Mouse (Mus musculus): ENCODE data around the gene 1110012L19Rik. TPM values are rescaled to one million over a fixed set of nuclear protein-coding genes. Genes with fewer than 3 reads are reported as not detected.
"Not testable (repeated sequence)": the region's sequence is repeated elsewhere in the genome, so short reads cannot be mapped to it uniquely, and the experiment has no call there.

The 1110012L19Rik gene
- 4.6 and 7.1 TPM in 2 replicates for polyA plus RNA-seq (2012; rRNA removed)

- WGBS = 24% methylated on average over 22 of the region's 22 CpGs
- 0 out of 2 replicates have a peak, but pooled peaks have one; percentile 8 for TF ChIP-seq POLR2A (IDR thresholded peaks at IDR 0.05; ENCODE audit: borderline replicate concordance, extremely low read depth, low read depth, low read length)
- no peak for TF ChIP-seq CTCF (IDR thresholded peaks at IDR 0.05; ENCODE audit: insufficient read depth, low read length)
- peak; percentile 66 for DNase-seq
- no peaks in the 10 kb centered on the region; the same call in 1 of the 2 replicates for H3K4me1 ChIP-seq (ENCODE audit: control insufficient read depth, insufficient read depth, low read length)
- peak within 1 kb of the TSS; percentile 82 for H3K4me3 ChIP-seq (replicated peaks; ENCODE audit: extremely low read depth, low read depth, low read length)
Measured at GRCm38 (mm10) chrX:70385276-70385961, at the start of gene 1110012L19Rik. 1110012L19Rik (plus strand) TSS chrX:70385877.

GRCm38 (mm10) chrX:70362985-70363384 is 22.7 kb upstream of the 1110012L19Rik start:
- no peak for DNase-seq
- 71% methylated on average over 7 of the region's 7 CpGs for WGBS
- H3K4me3 ChIP-seq (replicated peaks; ENCODE audit: extremely low read depth, low read depth, low read length) = no peak overlapping the region
- H3K4me1 ChIP-seq (ENCODE audit: control insufficient read depth, insufficient read depth, low read length) = no peaks in the 10 kb centered on the region; the same call in none of the 2 replicates
- TF ChIP-seq POLR2A (IDR thresholded peaks at IDR 0.05; ENCODE audit: borderline replicate concordance, extremely low read depth, low read depth, low read length) = no peak
- TF ChIP-seq CTCF (IDR thresholded peaks at IDR 0.05; ENCODE audit: insufficient read depth, low read length) = no peak

GRCm38 (mm10) chrX:70363446-70363845 is 22.2 kb upstream of the 1110012L19Rik start:
- Histone ChIP-seq H3K4me3 (replicated peaks; ENCODE audit: extremely low read depth, low read depth, low read length) (no peak overlapping the region), H3K4me1 (ENCODE audit: control insufficient read depth, insufficient read depth, low read length) (no peaks in the 10 kb centered on the region; the same call in none of the 2 replicates)
- no peak for TF ChIP-seq POLR2A (IDR thresholded peaks at IDR 0.05; ENCODE audit: borderline replicate concordance, extremely low read depth, low read depth, low read length)
- TF ChIP-seq CTCF (IDR thresholded peaks at IDR 0.05; ENCODE audit: insufficient read depth, low read length) = no peak
- 48% methylated on average over 5 of the region's 5 CpGs for WGBS
- no peak for DNase-seq

- no peak for DNase-seq
- H3K4me1 ChIP-seq (ENCODE audit: control insufficient read depth, insufficient read depth, low read length) = no peaks in the 10 kb centered on the region; the same call in none of the 2 replicates
- TF ChIP-seq POLR2A (IDR thresholded peaks at IDR 0.05; ENCODE audit: borderline replicate concordance, extremely low read depth, low read depth, low read length) = no peak
- TF ChIP-seq CTCF (IDR thresholded peaks at IDR 0.05; ENCODE audit: insufficient read depth, low read length) = no peak
- 54% methylated on average over 1 of the region's 1 CpGs for WGBS
- no peak overlapping the region for H3K4me3 ChIP-seq (replicated peaks; ENCODE audit: extremely low read depth, low read depth, low read length)
Measured at GRCm38 (mm10) chrX:70364202-70364601, 21.5 kb upstream of the 1110012L19Rik start.

GRCm38 (mm10) chrX:70364661-70365613 is 20.7 kb upstream of the 1110012L19Rik start, which contains the start of gene Ids:
Ids (minus strand) TSS chrX:70365084.
- peak; percentile 81 for DNase-seq
- Histone ChIP-seq H3K4me1 (ENCODE audit: control insufficient read depth, insufficient read depth, low read length) (no peaks in the 10 kb centered on the region; the same call in none of the 2 replicates), H3K4me3 (replicated peaks; ENCODE audit: extremely low read depth, low read depth, low read length) (peak within 1 kb of the TSS; percentile 91)
- TF ChIP-seq CTCF (IDR thresholded peaks at IDR 0.05; ENCODE audit: insufficient read depth, low read length) = no peak
- peak; percentile 72; the same call in 1 of the 2 replicates for TF ChIP-seq POLR2A (IDR thresholded peaks at IDR 0.05; ENCODE audit: borderline replicate concordance, extremely low read depth, low read depth, low read length)
- 28% methylated on average over 45 of the region's 45 CpGs for WGBS

GRCm38 (mm10) chrX:70369758-70370157 is 15.9 kb upstream of the 1110012L19Rik start:
- WGBS = 27% methylated on average over 2 of the region's 6 CpGs
- not testable (repeated sequence) for H3K4me1 ChIP-seq (ENCODE audit: control insufficient read depth, insufficient read depth, low read length); DNase-seq; H3K4me3 ChIP-seq (replicated peaks; ENCODE audit: extremely low read depth, low read depth, low read length)

GRCm38 (mm10) chrX:70374469-70375110 is 11.1 kb upstream of the 1110012L19Rik start:
- H3K4me3 ChIP-seq (replicated peaks; ENCODE audit: extremely low read depth, low read depth, low read length); DNase-seq; H3K4me1 ChIP-seq (ENCODE audit: control insufficient read depth, insufficient read depth, low read length): not testable (repeated sequence)
- 64% methylated on average over 6 of the region's 6 CpGs for WGBS

GRCm38 (mm10) chrX:70384917-70385275 is 781 bp upstream of the 1110012L19Rik start:
- Histone ChIP-seq H3K4me3 (replicated peaks; ENCODE audit: extremely low read depth, low read depth, low read length) (peak overlapping the region; percentile 61), H3K4me1 (ENCODE audit: control insufficient read depth, insufficient read depth, low read length) (no peaks in the 10 kb centered on the region; the same call in 1 of the 2 replicates)
- DNase-seq = no peak
- TF ChIP-seq POLR2A (IDR thresholded peaks at IDR 0.05; ENCODE audit: borderline replicate concordance, extremely low read depth, low read depth, low read length) (0 out of 2 replicates have a peak, but pooled peaks have one; percentile 17), CTCF (IDR thresholded peaks at IDR 0.05; ENCODE audit: insufficient read depth, low read length) (no peak)
- 40% methylated on average over 3 of the region's 3 CpGs for WGBS

GRCm38 (mm10) chrX:70385962-70386351 is 280 bp downstream of the 1110012L19Rik start:
- DNase-seq = no peak
- H3K4me1 ChIP-seq (ENCODE audit: control insufficient read depth, insufficient read depth, low read length) = no peaks in the 10 kb centered on the region; the same call in 1 of the 2 replicates
- 27% methylated on average over 11 of the region's 11 CpGs for WGBS
- no peak for TF ChIP-seq POLR2A (IDR thresholded peaks at IDR 0.05; ENCODE audit: borderline replicate concordance, extremely low read depth, low read depth, low read length)
- TF ChIP-seq CTCF (IDR thresholded peaks at IDR 0.05; ENCODE audit: insufficient read depth, low read length) = no peak
- peak overlapping the region; percentile 82 for H3K4me3 ChIP-seq (replicated peaks; ENCODE audit: extremely low read depth, low read depth, low read length)

- H3K4me3 ChIP-seq (replicated peaks; ENCODE audit: extremely low read depth, low read depth, low read length) = not testable (repeated sequence)
Measured at GRCm38 (mm10) chrX:70392636-70393035, 7.0 kb downstream of the 1110012L19Rik start.

GRCm38 (mm10) chrX:70425473-70425872 is 39.8 kb downstream of the 1110012L19Rik start:
- not testable (repeated sequence) for H3K4me3 ChIP-seq (replicated peaks; ENCODE audit: extremely low read depth, low read depth, low read length); DNase-seq; H3K4me1 ChIP-seq (ENCODE audit: control insufficient read depth, insufficient read depth, low read length)
- WGBS = 60% methylated on average over 3 of the region's 3 CpGs

More at GRCm38 (mm10) chrX:70392636-70393035, 7.0 kb downstream of the 1110012L19Rik start:
- not testable (repeated sequence) for DNase-seq; H3K4me1 ChIP-seq (ENCODE audit: control insufficient read depth, insufficient read depth, low read length)
